Mouse (Mus musculus): ENCODE results near the gene Aanat.

The Aanat gene

DNA sequence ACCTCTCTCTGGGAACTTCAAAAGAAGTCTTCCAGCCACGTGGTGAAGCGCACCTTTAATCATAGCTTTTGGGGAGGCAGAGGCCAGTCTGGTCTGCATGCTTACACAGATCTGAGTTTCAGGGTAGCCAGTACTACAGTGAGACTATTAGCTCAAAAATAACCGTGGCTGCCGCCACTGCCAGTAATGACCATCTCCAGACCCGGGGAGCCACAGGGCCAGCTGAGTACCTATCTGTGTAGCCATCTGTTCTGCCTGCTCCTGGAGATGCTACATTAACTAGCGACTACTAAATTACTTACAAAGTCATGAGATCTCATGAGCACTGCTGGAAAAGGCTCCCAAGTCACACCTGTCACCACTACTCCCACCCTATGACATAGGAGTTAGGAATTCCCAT, 11.2 kb upstream of the Aanat start:
- DNase-seq (ENCODE audit: low read depth, low spot score) = no peak

DNA sequence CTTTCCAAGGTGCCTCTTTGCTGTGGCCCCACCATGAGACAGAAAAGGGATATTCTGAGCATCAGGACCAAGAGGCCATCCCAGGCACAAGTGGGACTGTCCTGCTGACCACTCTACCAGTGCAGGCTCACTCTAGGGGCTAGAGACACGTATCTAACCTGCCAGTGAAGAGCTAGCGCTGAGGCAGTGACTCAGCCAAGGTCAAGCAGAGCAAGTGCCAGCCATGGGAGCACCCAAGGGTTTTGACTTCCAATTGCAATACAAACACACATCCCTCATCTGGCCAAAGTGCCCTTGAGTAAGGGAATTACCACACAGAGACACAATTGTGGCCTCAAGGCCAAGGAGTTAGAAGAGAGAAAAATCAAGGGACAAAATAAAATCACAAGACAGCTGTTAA, 10.8 kb upstream of the Aanat start:
- DNase-seq (ENCODE audit: low read depth, low spot score) = no peak

DNA sequence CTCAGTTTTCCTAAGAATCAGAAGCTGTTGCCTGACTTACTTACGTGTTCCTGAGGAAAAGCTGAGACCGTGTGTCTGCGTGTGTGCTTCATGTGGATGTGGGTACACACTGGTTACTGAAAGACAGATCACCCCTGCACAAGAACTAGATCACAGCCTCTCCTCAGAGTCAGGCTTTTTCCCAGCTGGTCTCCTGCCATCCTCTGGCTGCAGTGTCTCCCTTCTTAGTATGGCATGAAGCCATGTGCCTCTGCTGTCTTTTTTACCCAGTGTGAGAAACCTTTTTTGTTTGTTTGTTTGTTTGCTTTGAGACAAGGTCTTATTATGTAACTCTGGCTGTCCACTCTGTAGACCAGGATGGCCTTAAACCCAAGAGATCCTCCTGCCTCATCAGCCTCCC, 7.0 kb upstream of the Aanat start:
- no peak for DNase-seq (ENCODE audit: low read depth, low spot score)

DNA sequence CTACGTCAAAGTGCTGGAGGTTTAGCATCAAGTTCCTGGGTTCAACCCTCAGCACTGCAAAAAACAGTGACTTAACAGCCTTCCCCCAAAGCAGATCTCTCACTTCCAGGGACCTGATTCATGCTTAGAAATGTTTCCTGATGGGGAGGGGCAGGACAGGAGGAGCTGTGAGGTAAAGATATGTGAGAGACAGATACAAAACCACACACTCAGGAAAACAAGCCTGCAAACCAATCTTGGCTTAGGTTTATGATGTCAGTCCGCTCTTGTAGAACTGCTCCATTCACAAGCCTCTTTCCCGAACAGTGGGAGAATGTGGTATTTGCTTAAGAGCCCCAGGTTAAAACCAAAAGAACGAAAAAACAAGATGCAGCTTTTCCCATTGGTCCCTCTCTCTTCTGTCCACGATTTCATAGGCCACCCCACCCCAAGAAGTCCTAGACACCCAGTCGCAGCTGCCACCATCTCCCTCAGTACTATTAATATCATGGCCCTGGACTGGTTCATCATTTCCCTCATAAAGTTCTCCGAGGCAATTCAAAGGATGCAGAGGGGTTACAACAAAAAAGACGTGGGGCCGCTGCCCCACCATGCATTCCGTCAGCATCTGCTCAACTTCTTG, 6.1 kb upstream of the Aanat start:
- DNase-seq (ENCODE audit: low read depth, low spot score) = no peak

DNA sequence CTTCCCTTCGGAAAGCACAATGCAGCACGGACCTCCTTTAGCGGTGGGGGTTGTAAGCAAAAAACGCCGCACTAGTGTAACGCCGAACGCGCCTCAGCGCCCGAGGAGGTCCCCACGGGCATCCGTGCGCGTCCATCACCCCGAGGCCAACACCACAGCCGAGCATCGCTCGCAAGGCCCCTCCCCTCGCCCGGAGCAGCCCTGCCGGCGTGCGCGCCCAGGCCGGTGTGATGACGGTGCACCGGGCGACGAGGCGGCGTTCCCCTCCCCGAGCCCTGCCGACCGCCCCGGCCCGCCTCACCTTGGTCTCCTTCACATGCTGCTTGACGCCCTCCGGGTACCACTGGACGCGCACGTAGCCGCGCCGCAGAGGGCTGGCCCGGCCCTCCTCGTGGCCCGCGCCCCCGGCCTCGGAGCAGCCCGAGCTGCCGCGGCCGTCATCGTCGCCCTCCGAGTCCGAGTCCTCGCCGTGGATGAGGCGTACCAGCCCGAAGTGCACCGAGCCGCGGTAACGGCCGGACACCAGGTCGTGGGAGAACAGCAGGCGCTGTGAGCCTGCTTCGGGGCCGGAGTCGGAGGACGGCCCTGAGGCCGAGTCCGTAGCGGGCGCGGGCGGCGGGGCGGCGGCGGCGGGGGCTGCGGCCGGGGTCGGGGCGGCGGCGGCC, 5.4 kb upstream of the Aanat start:
- no peak for DNase-seq (ENCODE audit: low read depth, low spot score)

DNA sequence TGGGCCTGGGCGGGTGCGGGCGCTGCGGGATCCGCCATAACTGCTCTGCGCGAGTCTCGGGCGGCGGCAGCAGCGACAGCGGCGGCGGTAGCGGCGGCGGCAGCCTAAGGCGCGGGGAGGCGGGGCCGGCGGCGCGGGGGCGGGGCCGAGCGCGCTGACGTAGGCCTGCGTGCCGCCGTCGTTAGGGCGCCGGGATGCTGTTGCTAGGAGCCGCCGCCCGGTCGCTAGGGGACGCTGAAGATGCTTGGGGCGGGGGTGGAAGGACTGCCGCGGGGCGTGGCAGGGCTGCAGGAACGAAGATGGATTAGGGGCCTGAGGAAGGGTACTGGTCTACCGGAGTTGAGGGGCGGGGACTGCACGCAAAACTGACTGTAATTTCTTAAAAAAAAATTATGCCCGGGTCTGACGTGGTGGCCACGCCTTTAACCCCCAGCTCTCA, 4.8 kb upstream of the Aanat start, which contains the start of gene Ube2o:
Gene Ube2o (minus strand): TSS at position 72 of the 439 bp plus-strand sequence.
- DNase-seq (ENCODE audit: low read depth, low spot score) = peak; percentile 78

DNA sequence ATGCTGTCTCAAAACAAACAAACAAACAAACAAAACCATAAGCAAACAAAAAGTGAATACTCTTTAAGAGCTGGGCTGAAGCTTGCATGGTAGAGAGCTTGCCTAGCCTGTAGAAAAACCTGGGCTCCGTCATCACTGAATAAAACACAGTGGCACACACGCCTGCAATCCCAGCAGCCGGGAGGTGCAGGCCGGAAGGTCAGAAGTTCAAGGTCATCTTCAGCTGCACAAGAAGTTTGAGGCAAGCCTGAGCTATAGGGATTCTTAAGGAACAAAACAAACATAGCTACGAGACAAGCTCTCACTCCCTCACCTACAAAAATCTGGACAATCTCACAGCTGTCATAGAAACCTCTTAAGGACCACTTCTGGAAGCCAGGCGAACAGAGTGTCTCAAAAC, 550 bp upstream of the Aanat start:
- DNase-seq (ENCODE audit: low read depth, low spot score) = no peak

DNA sequence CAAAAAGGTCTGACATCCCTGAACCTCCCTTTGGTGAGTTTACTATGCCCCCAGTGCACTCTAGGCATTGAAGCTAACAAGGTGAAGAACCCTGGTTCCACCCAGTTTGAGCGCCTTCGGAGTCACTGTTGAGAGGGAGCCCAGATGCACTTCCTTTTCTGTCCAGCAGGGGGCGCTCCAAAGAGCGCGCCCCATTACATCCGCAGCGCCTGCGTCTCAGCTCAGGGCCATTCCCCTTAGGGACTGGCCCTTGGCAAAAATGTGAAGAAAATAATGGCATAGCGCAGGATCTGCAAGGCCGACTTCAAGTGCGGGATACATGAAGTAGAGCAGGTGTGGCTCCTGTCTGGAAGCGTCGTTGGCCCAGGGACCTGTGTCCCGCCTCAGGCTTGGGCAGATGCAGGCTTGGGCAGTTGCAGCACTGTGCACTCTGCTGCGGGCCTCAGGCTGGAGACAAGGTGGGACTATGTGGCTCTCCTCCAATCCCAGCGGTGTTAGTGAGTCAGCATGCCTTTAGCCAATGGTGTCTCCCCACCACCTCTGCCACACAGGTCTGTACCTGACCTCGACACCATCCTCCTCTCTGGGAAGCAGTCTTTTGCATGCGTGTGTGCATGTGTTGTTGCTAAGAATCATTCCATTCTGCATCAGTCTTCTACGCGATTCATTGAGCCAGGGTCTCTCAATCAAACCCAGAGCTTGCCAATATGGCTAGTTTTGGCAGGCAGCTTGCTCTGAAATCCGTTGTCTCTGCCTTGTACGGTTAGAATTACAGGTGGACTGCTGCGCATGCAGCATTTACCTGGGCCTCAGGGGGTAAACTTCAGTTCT, 784 bp downstream of the Aanat start:
- peak; percentile 60 for DNase-seq (ENCODE audit: low read depth, low spot score)

DNA sequence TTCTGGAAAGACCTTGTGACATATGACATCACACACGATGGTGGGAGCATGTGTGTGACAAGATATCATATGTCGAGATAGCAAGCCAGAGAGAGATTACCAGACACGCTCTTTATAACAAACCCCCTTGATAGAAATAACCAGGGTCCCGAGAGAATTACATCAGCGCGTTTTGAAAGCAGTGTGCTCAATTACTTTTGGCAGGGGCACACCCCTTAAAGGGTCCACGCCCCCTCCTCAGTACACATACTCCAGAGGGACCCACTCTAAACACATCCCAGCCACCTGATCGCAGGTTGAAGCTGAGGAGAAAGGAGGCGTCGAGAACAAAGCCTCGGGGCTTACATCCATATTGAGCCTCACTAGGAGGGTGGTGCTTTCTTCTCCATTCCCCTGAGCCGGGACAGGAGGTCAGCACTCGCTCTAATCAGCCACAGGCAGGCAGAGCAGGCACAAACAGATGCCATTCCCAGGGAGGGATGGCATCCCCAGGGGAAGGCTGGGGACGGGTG, 2.8 kb downstream of the Aanat start:
- DNase-seq (ENCODE audit: low read depth, low spot score) = no peak

DNA sequence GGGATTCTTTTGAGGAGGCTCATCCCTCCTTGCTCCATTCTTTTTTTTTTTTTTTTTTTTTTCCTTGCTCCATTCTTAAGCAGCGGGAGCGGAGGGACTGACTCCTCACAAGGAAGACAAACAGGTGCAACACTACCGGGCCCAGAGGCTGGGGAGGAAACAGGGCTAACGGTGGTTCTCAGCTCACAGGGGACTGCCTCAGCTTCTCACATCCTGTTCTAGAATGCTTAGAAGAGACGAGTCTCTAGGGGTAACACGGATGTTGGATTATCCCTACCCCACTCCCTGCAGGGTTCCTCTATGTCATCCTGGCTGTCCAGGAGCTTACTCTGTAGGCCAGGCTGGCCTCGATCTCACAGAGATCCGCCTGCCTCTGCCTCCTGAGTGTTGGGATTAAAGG, 3.3 kb downstream of the Aanat start:
- no peak for DNase-seq (ENCODE audit: low read depth, low spot score)

DNA sequence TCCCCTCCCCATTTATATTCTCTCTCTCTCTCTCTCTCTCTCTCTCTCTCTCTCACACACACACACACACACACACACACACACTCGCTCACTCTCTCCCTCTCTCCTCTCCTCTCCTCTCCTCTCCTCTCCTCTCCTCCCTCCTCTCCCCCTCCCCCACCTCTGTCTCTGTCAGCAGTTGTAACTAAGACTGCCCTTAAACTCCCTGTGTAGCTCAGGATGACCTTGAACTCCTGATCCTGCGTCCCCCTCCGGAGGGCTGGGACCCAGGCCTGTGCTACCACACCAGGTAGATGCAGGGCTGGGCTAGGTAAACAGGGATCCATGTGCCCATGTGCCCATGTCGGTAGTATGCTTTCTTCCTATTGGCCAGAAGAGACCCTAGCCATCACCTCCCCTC, 5.4 kb downstream of the Aanat start:
- no peak for DNase-seq (ENCODE audit: low read depth, low spot score)

DNA sequence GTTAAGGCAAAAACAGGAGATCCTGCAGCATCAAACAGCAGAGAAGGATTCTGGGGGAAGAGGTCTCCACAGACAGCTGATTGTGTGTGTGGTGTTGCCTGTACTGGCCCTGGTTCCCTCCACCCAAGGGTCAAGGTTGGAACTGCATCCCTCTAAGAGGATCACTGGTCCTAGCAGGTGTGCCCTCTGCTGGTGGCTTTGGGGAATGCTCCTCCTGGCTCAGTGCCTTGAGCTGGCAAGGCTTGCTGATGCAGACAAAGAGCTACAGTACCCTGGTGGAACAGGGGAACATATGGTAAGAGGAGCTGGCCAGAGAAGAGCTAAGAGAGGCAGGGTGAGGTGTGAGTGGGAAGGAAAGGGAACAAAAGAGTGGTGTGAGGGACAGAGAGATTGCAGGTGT, 6.2 kb downstream of the Aanat start:
- DNase-seq (ENCODE audit: low read depth, low spot score) = peak; percentile 93

DNA sequence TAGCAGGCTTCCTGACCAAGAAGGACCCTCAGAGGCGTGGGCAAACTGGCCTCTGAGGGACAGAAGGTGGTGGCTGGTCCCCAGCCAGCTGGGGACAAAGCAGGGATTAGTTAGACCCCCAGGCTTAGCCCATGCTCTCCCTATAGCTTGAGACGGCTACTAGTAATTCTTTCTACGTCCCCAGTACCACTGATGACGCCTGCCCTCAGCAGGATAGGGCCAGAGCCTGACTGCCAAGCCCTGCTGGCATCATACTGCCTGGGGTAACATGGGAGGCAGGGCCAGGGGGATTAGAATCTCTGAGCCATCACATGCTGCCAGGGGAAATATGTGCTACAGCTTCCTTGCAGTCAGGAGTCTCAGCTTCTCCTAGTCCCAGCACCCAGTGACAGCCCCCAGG, 7.1 kb downstream of the Aanat start:
- DNase-seq (ENCODE audit: low read depth, low spot score) = no peak

DNA sequence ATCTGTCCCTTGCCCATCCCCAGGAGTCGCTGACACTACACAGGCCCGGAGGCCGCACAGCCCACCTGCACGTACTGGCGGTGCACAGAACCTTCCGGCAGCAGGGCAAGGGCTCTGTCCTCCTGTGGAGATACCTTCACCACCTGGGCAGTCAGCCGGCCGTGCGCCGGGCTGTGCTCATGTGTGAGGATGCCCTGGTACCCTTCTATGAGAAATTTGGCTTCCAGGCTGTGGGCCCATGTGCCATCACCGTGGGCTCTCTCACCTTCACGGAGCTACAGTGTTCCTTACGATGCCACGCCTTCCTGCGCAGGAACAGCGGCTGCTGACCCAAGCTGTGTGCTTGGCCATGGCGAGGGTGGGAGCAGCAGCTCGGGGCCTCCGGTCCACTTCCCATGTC, 10.5 kb downstream of the Aanat start:
- no peak for DNase-seq (ENCODE audit: low read depth, low spot score)

DNA sequence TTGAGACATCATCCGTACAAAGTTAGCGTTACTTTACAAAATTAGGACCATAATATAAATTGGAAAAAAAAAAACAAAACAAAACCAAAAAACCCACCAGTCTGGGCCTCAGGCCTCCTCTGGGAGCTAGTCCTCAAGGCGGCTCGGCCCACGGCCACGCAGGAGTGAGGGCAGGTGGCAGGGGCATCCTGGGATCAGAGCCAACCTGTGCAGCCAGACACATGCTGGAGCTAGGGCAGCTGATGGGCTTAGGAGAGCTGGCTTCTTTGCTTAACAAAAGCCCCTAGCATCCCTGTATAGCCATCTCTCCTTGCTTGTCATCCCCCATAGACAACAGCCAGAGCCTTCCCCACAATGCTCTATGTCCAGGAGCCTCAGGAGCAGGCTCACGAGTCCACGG, 12.0 kb downstream of the Aanat start:
- no peak for DNase-seq (ENCODE audit: low read depth, low spot score)

DNA sequence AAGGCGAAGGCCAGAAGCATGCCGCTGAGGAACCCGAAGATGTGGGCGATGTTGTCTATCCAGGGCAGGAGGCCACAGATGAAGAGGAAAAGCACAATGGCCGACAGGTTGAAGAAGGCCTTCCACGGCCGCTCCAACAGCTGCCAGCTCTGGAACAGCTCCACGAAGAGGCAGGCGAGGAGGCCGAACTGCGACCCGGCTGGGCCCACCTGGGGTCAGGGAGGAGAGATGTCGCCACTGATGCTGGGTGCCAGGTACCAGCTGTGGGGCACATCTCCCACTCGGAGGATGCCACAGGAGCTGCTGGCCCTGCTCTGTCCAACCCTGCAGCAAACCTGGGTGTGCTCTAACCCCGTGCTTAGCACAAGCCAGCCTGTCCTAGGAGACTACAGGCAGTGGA, 13.0 kb downstream of the Aanat start:
- no peak for DNase-seq (ENCODE audit: low read depth, low spot score)

DNA sequence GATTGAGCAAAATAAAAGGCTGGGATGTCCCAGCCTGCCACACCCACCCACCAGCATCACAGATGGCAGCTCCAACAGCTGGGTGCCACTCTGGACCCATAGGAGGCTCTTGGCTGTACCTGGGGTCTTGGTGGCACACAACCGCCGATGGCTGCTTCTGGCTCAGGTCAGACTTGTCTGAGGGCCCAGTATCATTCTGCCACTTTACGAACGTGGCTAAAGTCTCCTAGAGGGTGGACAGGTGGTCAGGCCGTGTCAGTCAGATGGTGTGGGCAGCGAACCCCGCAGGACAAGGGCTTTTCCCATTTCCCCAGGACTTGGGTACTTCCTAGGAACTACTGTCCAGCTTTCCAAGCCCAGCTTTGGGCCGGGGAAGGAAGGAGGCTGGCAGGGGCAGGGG, 14.9 kb downstream of the Aanat start:
- no peak for DNase-seq (ENCODE audit: low read depth, low spot score)

DNA sequence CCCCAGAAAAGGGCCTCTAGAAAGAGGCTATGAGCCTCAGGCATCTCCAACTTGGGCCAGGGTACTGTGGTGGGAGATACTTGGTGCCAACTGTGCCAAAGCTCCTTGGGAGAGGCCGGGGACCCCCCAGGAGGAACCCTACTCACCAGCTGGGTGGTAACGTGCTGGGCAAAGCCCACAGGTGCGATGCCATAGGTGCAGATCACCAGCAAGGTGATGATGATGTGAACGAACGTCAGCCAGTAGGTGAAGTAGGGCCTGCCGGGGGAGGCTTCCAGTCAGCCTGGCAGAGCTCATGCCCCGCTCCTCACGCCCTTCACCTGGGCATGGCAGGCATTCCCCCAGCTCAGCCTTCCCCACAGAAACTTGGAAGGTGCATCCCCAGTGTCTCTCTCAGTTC, 15.8 kb downstream of the Aanat start:
- DNase-seq (ENCODE audit: low read depth, low spot score) = no peak

DNA sequence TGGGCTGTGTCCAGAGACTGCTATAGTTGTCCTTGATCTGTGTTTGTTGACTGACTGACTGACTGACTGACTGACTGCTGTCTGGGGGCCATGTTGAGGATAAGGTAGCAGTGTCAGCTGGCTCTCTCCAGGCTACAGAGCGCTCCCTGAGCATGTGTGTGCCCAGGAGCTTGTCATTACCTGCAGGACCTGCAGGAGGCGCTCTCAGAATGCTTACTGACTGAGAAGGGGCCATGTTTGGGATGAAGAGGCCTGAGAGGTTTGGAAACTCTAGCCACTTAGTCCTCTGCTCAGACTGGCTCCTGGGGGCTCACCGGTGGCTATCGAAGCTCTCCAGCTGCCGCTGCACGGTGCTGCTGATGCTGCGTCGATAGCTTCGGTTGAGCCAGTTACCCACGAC, 17.1 kb downstream of the Aanat start:
- no peak for DNase-seq (ENCODE audit: low read depth, low spot score)

DNA sequence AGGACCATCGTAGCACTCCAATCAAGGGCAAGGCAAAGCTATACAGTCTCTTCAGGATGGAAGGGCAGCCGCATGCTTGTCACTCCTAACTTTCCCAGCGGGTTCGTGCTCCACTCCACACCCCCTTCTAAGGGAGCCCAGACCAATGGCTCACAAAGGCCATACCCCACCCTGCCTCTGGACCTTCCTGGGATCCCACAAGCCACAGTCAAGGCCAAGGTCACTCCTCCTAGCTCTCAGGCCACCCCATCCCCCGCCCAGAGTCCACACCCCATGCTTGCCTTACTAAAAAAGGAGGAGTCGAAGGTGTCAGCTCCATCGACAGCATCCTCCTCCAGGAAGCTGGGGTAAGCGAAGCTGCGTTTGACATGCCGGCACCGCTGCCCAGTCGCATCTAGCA, 17.9 kb downstream of the Aanat start:
- DNase-seq (ENCODE audit: low read depth, low spot score) = no peak

DNA sequence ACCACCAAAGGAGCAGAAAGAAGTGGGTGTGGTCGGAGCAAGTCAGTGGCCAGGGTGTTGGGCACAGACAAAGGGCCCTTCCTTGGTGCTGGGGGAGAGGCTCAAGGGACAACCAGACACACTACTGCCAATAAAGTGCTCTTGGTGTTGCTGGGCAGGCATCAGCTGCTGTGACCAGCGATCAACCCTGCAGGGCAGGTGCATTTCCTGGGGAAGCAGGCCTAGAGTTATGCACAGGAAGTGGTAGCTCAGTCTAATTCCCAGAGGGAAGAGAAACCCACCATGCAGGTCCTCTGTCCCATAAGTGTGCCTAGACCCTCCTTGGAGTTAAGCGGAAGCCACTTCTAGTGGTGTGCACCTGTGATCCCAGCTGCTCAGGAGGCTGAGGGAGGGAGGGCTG, 21.5 kb downstream of the Aanat start:
- DNase-seq (ENCODE audit: low read depth, low spot score) = no peak

DNA sequence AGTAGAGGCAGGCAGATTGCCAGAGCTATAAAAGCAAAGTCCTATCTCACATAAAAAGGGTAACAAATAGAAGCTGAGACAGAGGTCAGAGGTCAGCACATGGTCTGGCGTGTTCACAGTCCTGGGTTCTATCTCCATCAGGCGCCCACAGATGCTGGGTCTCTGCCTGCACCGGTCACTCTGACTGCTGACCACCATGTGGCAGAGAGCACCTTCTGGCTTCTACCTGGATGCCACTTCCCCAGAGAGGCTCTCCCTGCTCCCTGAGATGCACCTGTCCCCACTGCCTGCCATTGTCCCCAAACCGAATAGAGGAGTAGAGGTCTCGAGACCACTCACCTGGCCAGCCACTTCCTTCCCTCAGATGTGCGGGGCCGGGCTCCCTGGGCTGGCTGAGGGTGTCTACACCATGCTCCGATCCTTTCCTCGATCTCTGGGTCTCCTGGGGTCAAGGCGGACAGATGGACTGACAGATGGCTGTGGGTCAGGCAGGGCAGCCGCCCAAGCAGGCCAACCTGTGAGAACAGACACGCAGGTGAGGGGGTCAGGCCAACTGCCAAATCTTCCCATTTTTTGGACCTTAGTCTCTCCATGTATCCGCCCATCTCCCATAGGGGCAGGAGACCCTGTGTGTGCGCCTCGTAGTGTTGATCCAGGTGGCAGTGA, 23.9 kb downstream of the Aanat start:
- no peak for DNase-seq (ENCODE audit: low read depth, low spot score)

Data from retina, postnatal 7 days (tissue).